In the genomic region with DNA sequence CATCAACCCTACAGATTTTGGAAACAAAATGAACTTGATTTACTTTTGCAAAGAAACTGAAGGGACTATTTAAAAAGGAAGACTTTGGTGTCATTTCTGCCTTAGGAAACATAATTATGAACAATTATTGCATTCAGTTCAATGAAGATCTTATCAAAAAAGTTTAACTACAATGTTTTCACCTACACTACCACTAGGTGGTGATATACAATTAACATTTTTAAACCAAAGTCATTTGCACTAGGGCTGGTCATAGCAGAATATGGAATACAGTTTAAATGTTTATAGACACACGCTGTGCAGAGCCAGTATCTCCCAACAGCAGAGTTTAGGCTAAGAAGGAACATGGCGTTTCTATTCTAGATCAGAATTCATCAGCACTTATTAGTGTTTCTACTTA, we compare ENCODE assay signal across 12 mouse cellular contexts. TPM values are rescaled to one million over a fixed set of nuclear protein-coding genes. Genes with fewer than 3 reads are reported as not detected.
DNase-seq lines count a peak whose midpoint lies in the region; ATAC-seq and TF ChIP-seq lines count a peak whose summit lies in the region.
"Had no signal": no experiment of that assay in that cellular context is flagged by ENCODE, and none has a peak within 500 bp of the region (broad histone marks: within the 10 kb centered on the region; RNA-seq: fewer than 3 reads in every experiment).

No protein-coding gene starts in this region.

- peaks cover 36% of the 10 kb centered on the region for H3K36me3 ChIP-seq in forebrain, embryonic 14.5 days (ENCODE audit: control insufficient read depth, insufficient read depth, low read length)
- H3K36me3 ChIP-seq in forebrain, embryonic 11.5 days (ENCODE audit: control insufficient read depth, insufficient read depth, low read length), result no peaks in the 10 kb centered on the region
- peaks cover 20% of the 10 kb centered on the region; the same call in 1 of the 2 replicates for H3K36me3 ChIP-seq in lung, embryonic 14.5 days (ENCODE audit: insufficient read depth)
- H3K36me3 ChIP-seq in thymus, adult 2 months (ENCODE audit: control insufficient read depth, insufficient read depth, low read length), result peaks cover 6% of the 10 kb centered on the region; the same call in 1 of the 2 replicates

- peak; percentile 52 for TF ChIP-seq CTCF in lung, embryonic 14.5 days (IDR thresholded peaks at IDR 0.05; ENCODE audit: low read depth)
- TF ChIP-seq CTCF in thymus, adult 2 months (IDR thresholded peaks at IDR 0.05; ENCODE audit: borderline replicate concordance, control insufficient read depth, extremely low read depth, insufficient read depth, low read length, poor library complexity), result no peak

- no peak overlapping the region for H3K9ac ChIP-seq in forebrain, embryonic 14.5 days (ENCODE audit: low read length)
- H3K9ac ChIP-seq in forebrain, embryonic 11.5 days (ENCODE audit: low read length), result no peak overlapping the region
- no peak overlapping the region for H3K9ac ChIP-seq in lung, embryonic 14.5 days
- H3K9ac ChIP-seq: limb, embryonic 13.5 days had no signal

- no peak for TF ChIP-seq POLR2A in thymus, adult 2 months (IDR thresholded peaks at IDR 0.05; ENCODE audit: control insufficient read depth, extremely low read depth, insufficient read depth, low read length, poor library complexity)

- H3K4me1 ChIP-seq in forebrain, embryonic 14.5 days (ENCODE audit: control insufficient read depth, insufficient read depth, low read length), result no peaks in the 10 kb centered on the region
- H3K4me1 ChIP-seq in forebrain, embryonic 11.5 days (replicated peaks; ENCODE audit: control insufficient read depth, insufficient read depth, low read length), result no peaks in the 10 kb centered on the region
- H3K4me1 ChIP-seq in lung, embryonic 14.5 days (ENCODE audit: insufficient read depth), result no peaks in the 10 kb centered on the region
- no peaks in the 10 kb centered on the region for H3K4me1 ChIP-seq in thymus, adult 2 months (replicated peaks; ENCODE audit: control insufficient read depth, insufficient read depth, low read length)
- H3K4me1 ChIP-seq: limb, embryonic 13.5 days had no signal

- no peak overlapping the region for H3K4me3 ChIP-seq in forebrain, embryonic 14.5 days (ENCODE audit: low read depth, low read length)
- H3K4me3 ChIP-seq in forebrain, embryonic 11.5 days (ENCODE audit: low read depth, low read length), result no peak overlapping the region
- no peak overlapping the region for H3K4me3 ChIP-seq in lung, embryonic 14.5 days (ENCODE audit: low read depth, low read length)
- no peak overlapping the region for H3K4me3 ChIP-seq in thymus, adult 2 months (ENCODE audit: control insufficient read depth, insufficient read depth, low read length)
- H3K4me3 ChIP-seq: limb, embryonic 13.5 days had no signal

- H3K4me2 ChIP-seq in forebrain, embryonic 14.5 days (ENCODE audit: low read length), result no peak overlapping the region
- no peak overlapping the region for H3K4me2 ChIP-seq in forebrain, embryonic 11.5 days (ENCODE audit: low read depth, low read length, severe bottlenecking)
- no peak overlapping the region for H3K4me2 ChIP-seq in lung, embryonic 14.5 days
- H3K4me2 ChIP-seq: limb, embryonic 13.5 days had no signal

- no peak overlapping the region for H3K27ac ChIP-seq in forebrain, embryonic 14.5 days (ENCODE audit: low read depth, low read length)
- no peak overlapping the region for H3K27ac ChIP-seq in forebrain, embryonic 11.5 days (ENCODE audit: low read depth, low read length)
- H3K27ac ChIP-seq in lung, embryonic 14.5 days (ENCODE audit: low read depth), result no peak overlapping the region
- no peak overlapping the region for H3K27ac ChIP-seq in thymus, adult 2 months (ENCODE audit: control insufficient read depth, insufficient read depth, low read length)
- H3K27ac ChIP-seq: limb, embryonic 13.5 days; macrophage had no signal

- no peaks in the 10 kb centered on the region for H3K9me3 ChIP-seq in forebrain, embryonic 14.5 days (replicated peaks; ENCODE audit: control insufficient read depth, low read length)
- no peaks in the 10 kb centered on the region for H3K9me3 ChIP-seq in forebrain, embryonic 11.5 days (ENCODE audit: control insufficient read depth, low read length)
- H3K9me3 ChIP-seq in lung, embryonic 14.5 days (ENCODE audit: low read depth, low read length), result no peaks in the 10 kb centered on the region
- H3K9me3 ChIP-seq: limb, embryonic 13.5 days had no signal

- no peaks in the 10 kb centered on the region for H3K27me3 ChIP-seq in forebrain, embryonic 14.5 days (replicated peaks; ENCODE audit: control insufficient read depth, insufficient read depth, low read length)
- H3K27me3 ChIP-seq in forebrain, embryonic 11.5 days (ENCODE audit: control insufficient read depth, insufficient read depth, low read length), result no peaks in the 10 kb centered on the region
- no peaks in the 10 kb centered on the region for H3K27me3 ChIP-seq in lung, embryonic 14.5 days (ENCODE audit: insufficient read depth, low read length)
- no peaks in the 10 kb centered on the region for H3K27me3 ChIP-seq in thymus, adult 2 months (ENCODE audit: control insufficient read depth, insufficient read depth, low read length)
- H3K27me3 ChIP-seq: limb, embryonic 13.5 days had no signal

- DNase-seq in forebrain, embryonic 14.5 days (ENCODE audit: low spot score), result peak; percentile 42
- DNase-seq in forebrain, embryonic 11.5 days (ENCODE audit: low spot score), result no peak
- peak; percentile 60 for DNase-seq in lung, embryonic 14.5 days
- no peak for DNase-seq in lung, postnatal 36 days
- DNase-seq in NIH3T3 (ENCODE audit: low read depth), result peak; percentile 36
- DNase-seq in layer of hippocampus, postnatal 36 days, result no peak
- no peak for DNase-seq in thymus, adult 2 months
- DNase-seq: gastrocnemius, postnatal 25 days; kidney, adult 11 months had no signal

- WGBS in forebrain, embryonic 14.5 days, result 77% methylated on average over 2 of the region's 2 CpGs
- 65% methylated on average over 2 of the region's 2 CpGs for WGBS in forebrain, embryonic 11.5 days
- WGBS in lung, embryonic 14.5 days, result 51% methylated on average over 2 of the region's 2 CpGs
- WGBS in thymus, adult 2 months, result 75% methylated on average over 2 of the region's 2 CpGs

- no peak for ATAC-seq in forebrain, embryonic 14.5 days
- ATAC-seq in forebrain, embryonic 11.5 days (replicated peaks; ENCODE audit: low FRiP score), result no peak
- ATAC-seq in lung, embryonic 14.5 days (ENCODE audit: insufficient read depth), result no peak
- 0 out of 2 replicates have a peak, but pooled peaks have one; percentile 41 for ATAC-seq in megakaryocyte-erythroid progenitor cell, adult 5-6 weeks (replicated peaks; ENCODE audit: low FRiP score, low TSS enrichment, poor library complexity, severe bottlenecking)

RNA-seq across cellular contexts. Expression of a gene that starts 24.5 kb away (rescaled TPM):
- polyA plus RNA-seq in forebrain, embryonic 14.5 days (2014; fragmentation: Nextera tagmentation; extraction: Ambion mirVana), result 191 and 197 TPM in 2 replicates
- 75.4 and 85.7 TPM in 2 replicates for polyA plus RNA-seq in forebrain, embryonic 11.5 days (2014; fragmentation: Nextera tagmentation; extraction: Ambion mirVana)
- polyA plus RNA-seq in lung, embryonic 14.5 days (2014; fragmentation: Nextera tagmentation; extraction: Ambion mirVana), result 96.6 and 102 TPM in 2 replicates
- total RNA-seq in megakaryocyte-erythroid progenitor cell, adult 5-6 weeks (2014; fragmentation: Nextera tagmentation), result 36.5 and 51.6 TPM in 2 replicates
- 32.3 and 43.4 TPM in 2 replicates for total RNA-seq in megakaryocyte-erythroid progenitor cell, adult 5-6 weeks (2017)
- total RNA-seq in layer of hippocampus, postnatal 36 days (2021), result 100 to 1,000 TPM; 178 to 205 TPM
- 106 and 135 TPM in 2 replicates for polyA plus RNA-seq in thymus, adult 2 months (2012; rRNA removed)

Comparison
In these comparisons a context has a peak if more than half of its experiments do, and no peak if none do; other contexts are left out.
1. DNase-seq: peak in forebrain, embryonic 14.5 days (single experiment), lung, embryonic 14.5 days (single experiment) and NIH3T3 (single experiment); none in forebrain, embryonic 11.5 days (single experiment), lung, postnatal 36 days (single experiment), layer of hippocampus, postnatal 36 days (0 of 2) and thymus, adult 2 months (single experiment).